Mouse (Mus musculus): ENCODE data around the gene Gm8994.

The Gm8994 gene

DNA sequence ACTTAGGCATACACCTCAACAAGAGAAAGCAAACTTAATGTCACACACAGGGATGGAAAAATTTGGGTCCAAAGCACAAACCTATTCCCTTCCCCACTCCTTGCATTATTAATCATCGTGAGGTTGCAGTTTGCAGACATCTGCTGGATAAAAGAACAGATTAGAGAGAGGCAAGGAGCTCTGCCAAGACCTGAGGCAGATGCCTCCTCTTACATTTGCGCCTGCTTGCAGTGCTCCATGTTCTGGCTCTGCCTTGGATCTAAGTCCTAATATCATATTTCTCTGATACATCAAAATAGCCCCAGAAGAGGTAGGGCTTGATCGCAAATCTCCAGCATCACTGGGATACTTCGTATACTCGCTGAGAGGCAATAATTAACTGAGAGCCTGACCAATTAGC is 31.1 kb downstream of the Gm8994 start:
- no peak for DNase-seq (ENCODE audit: extremely low read depth, insufficient read length, low spot score)

DNA sequence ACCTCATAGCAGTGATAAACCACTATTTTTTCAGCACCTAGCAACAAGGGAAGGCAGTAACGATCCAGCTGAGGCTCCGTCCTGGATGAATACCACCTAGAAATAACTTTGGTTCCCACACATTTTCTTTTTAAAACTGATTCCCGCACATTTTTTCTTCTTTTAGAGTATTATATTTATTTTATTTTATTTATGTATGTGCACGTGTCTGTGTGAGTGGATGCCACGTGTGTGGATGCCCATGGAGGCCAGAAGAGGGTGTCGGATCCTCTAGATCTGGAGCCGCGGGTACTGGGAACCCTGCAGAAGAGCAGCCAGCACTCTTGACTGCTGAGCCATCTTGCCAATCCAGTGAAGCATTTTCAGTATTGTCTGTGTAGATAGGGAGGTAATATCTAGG is 36.0 kb downstream of the Gm8994 start:
- no peak for DNase-seq (ENCODE audit: extremely low read depth, insufficient read length, low spot score)

DNA sequence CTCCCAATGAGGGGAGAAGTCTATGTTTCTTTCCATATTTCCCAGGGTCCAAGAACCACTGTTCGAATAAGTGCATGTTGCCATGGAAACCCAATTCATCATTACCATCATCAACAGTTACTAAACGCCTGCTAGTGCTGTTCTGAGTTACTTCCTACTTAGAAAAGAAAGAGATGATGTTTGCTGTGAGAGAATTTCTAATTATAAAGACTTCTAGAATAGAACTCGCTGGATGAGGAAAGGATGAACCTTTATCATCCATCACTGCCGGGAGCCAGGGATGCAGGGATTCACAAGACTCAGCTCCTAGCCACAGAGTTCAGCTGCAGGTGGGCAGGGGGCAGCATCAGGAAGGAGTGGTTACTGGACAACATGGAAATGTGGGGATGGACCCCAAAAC is 36.7 kb downstream of the Gm8994 start:
- no peak for DNase-seq (ENCODE audit: extremely low read depth, insufficient read length, low spot score)

DNA sequence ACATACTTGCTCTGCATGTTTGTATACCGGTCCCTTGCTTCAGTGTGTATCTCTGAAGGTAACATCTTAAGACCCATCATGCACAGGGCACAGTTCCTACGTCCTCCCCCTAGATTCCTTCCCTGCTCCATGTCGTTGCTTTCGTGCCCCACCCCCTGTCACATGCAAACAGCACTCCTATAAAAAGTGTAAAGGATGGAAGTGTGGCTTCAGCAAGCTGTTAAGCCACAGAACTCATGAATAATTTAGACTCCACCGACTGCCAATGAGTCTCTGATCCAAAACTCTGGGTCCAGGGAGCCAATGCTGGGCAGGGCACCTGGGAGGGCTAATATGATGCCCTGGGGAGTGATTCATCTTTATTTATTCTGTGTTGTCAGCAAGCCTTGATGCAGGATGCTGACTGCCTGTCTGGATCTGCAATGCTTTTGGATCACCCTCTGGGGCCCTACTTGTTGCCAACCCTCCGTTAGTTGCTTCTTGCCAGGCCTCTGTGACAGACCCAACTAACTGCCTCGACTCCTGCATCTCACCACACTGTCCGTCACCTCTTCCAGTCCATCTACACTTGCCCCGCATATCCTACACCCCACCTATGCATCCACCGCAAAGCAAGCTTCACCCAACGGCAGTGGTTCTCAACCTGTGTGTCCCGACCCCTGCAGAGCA is 37.2 kb downstream of the Gm8994 start:
- DNase-seq (ENCODE audit: extremely low read depth, insufficient read length, low spot score) = no peak

DNA sequence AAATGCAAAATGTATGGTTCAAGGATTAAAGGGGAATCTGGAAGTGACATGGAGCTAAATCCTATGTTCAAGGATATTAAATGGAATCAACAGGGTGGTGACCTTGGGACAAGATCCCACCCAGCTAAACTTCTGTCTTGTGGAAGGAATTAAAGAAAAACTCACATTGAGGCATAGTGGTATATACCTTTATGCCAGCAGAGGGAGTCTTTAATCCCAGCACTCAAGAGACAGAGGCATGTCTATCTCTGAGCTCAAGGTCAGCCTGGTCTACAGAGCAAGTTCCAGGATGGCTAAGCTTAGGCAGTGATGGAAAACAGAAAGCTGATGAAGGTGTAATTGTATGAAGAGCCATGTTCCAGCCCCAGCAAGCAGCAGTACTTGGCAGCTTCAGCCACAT is 48.8 kb downstream of the Gm8994 start:
- DNase-seq (ENCODE audit: extremely low read depth, insufficient read length, low spot score) = no peak

Data from 3134 (cell line).